Mouse (Mus musculus): ENCODE results near the gene Mrpl45. TPM values are rescaled to one million over a fixed set of nuclear protein-coding genes. Genes with fewer than 3 reads are reported as not detected.

The Mrpl45 gene
- polyA plus RNA-seq, 1 experiment = 103 TPM

DNA sequence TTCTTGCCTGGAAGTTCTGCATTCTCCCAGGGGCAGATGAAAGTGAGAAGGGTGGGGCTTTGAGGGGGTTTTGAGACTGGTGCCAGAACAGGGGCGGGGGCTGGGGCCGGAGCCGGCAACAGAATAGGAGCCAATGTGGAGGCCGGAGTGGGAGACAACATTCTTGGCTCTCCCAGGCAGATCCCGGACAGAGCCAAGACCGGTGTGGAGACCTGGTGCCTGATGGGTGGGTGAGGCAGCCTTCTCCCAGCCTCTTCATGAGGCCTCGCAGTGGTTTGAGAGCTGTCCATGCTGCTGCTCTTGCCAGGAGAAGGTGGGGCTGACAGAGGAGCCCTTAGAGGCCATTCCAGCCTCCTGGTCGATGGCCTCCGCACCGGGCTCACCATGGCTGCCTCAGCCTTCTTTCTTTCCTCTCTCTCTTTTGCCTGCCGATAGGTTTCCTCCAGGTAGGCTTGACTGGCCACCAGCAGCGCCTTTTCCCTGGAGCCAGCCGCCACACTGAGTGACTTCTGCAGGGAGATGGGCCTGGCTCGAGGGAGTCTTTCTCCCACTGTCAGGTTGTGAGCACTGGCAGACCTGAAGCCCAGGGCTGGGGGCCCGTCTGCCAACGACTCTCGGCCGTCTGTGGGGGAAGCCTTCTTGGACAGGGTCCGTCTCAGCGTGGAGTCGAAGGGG, 22.9 kb downstream of the Mrpl45 start:
- H3K4me3 ChIP-seq (ENCODE audit: low read depth, low read length) = peak overlapping the region; percentile 21; the same call in 1 of the 2 replicates
- H3K36me3 ChIP-seq (ENCODE audit: control insufficient read depth, insufficient read depth, low read length, poor library complexity, severe bottlenecking) = no peaks in the 10 kb centered on the region
- peaks cover 14% of the 10 kb centered on the region for H3K4me1 ChIP-seq (ENCODE audit: control insufficient read depth, insufficient read depth, low read length)
- H3K27me3 ChIP-seq (ENCODE audit: control insufficient read depth, insufficient read depth, low read length, poor library complexity, severe bottlenecking) = no peaks in the 10 kb centered on the region
- H3K27ac ChIP-seq (ENCODE audit: insufficient read depth, low read length) = no peak overlapping the region
- H3K9ac ChIP-seq (ENCODE audit: low read depth, poor library complexity, severe bottlenecking) = peak overlapping the region; percentile 44
- TF ChIP-seq POLR2A (IDR thresholded peaks at IDR 0.05; ENCODE audit: insufficient read depth, low read length) = no peak
- no peak for TF ChIP-seq EP300 (IDR thresholded peaks at IDR 0.05; ENCODE audit: insufficient read depth, low read depth, low read length)
- TF ChIP-seq CTCF (IDR thresholded peaks at IDR 0.05; ENCODE audit: low read depth, low read length) = no peak
- H3K9me3 ChIP-seq (replicated peaks; ENCODE audit: control insufficient read depth, insufficient read depth, low read length, poor library complexity, severe bottlenecking) = no peaks in the 10 kb centered on the region

DNA sequence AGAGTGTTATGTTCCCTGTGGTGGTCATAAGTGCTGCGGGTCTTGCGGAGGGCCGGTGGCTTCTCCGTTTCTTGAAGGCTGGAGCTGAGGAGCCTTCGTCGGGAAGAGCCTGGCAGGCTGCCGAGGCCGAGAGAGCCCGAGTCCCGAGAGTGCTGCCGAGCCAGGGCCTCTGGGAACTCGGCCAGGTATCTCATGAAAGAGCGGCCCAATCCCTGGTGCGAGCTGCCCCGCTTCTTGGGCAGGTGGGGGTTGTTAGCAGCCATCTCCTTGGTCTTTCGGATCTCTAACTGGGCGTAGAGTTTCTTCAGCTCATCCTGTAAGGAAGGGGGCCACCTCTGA, 23.4 kb downstream of the Mrpl45 start:
- no peaks in the 10 kb centered on the region for H3K9me3 ChIP-seq (replicated peaks; ENCODE audit: control insufficient read depth, insufficient read depth, low read length, poor library complexity, severe bottlenecking)
- H3K27ac ChIP-seq (ENCODE audit: insufficient read depth, low read length) = no peak overlapping the region
- H3K9ac ChIP-seq (ENCODE audit: low read depth, poor library complexity, severe bottlenecking) = peak overlapping the region; percentile 44
- no peaks in the 10 kb centered on the region for H3K27me3 ChIP-seq (ENCODE audit: control insufficient read depth, insufficient read depth, low read length, poor library complexity, severe bottlenecking)
- no peak for TF ChIP-seq POLR2A (IDR thresholded peaks at IDR 0.05; ENCODE audit: insufficient read depth, low read length)
- no peak for TF ChIP-seq EP300 (IDR thresholded peaks at IDR 0.05; ENCODE audit: insufficient read depth, low read depth, low read length)
- TF ChIP-seq CTCF (IDR thresholded peaks at IDR 0.05; ENCODE audit: low read depth, low read length) = no peak
- H3K4me1 ChIP-seq (ENCODE audit: control insufficient read depth, insufficient read depth, low read length) = peaks cover 14% of the 10 kb centered on the region
- H3K4me3 ChIP-seq (ENCODE audit: low read depth, low read length) = peak overlapping the region; percentile 21; the same call in 1 of the 2 replicates
- H3K36me3 ChIP-seq (ENCODE audit: control insufficient read depth, insufficient read depth, low read length, poor library complexity, severe bottlenecking) = no peaks in the 10 kb centered on the region

DNA sequence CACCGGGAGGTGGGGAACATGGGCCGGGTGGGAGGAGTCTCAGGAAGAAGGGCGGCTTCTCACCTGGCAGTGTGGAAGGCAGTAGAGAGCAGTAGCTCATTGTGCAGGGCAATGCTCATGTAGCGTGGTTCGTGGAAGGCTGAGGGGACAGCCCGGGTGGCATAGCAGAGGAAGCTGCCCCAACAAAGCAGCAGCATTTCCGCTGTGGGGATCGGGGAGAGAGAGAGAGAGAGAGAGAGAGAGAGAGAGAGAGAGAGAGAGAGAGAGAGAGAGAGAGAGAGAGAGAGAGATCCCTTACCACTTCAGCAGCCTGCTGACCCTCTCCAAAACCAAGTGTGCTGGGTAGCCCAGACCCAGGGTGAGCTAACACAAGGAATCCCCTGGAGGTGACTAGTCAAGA, 27.7 kb downstream of the Mrpl45 start:
- H3K27ac ChIP-seq (ENCODE audit: insufficient read depth, low read length) = no peak overlapping the region
- H3K9me3 ChIP-seq (replicated peaks; ENCODE audit: control insufficient read depth, insufficient read depth, low read length, poor library complexity, severe bottlenecking) = no peaks in the 10 kb centered on the region
- no peaks in the 10 kb centered on the region for H3K27me3 ChIP-seq (ENCODE audit: control insufficient read depth, insufficient read depth, low read length, poor library complexity, severe bottlenecking)
- H3K9ac ChIP-seq (ENCODE audit: low read depth, poor library complexity, severe bottlenecking) = peak overlapping the region; percentile 2; the same call in 1 of the 2 replicates
- no peaks in the 10 kb centered on the region for H3K36me3 ChIP-seq (ENCODE audit: control insufficient read depth, insufficient read depth, low read length, poor library complexity, severe bottlenecking)
- TF ChIP-seq EP300 (IDR thresholded peaks at IDR 0.05; ENCODE audit: insufficient read depth, low read depth, low read length) (no peak), POLR2A (IDR thresholded peaks at IDR 0.05; ENCODE audit: insufficient read depth, low read length) (no peak), CTCF (IDR thresholded peaks at IDR 0.05; ENCODE audit: low read depth, low read length) (no peak)
- H3K4me3 ChIP-seq (ENCODE audit: low read depth, low read length) = peak overlapping the region; percentile 3; the same call in 1 of the 2 replicates
- no peaks in the 10 kb centered on the region for H3K4me1 ChIP-seq (ENCODE audit: control insufficient read depth, insufficient read depth, low read length)

DNA sequence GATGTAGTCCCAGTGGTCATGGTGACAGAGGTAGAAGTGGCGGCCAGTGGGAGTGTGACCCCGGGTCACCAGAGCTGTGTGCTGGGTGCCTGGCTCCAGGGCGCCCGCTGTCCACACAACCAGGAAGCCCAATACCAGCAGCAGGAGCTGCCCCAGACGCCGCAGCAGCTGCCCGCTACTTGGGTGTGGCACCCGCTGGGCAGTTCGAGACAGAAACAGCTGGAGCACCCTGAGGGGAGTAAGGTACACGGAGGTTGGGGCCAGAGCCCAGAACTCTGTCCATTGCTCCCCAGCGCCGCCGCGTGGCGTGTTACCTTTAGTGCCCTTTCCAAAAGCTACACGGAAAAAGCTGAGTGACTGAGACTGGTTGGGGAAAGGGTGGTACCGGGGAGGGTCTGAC, 28.1 kb downstream of the Mrpl45 start:
- no peaks in the 10 kb centered on the region for H3K27me3 ChIP-seq (ENCODE audit: control insufficient read depth, insufficient read depth, low read length, poor library complexity, severe bottlenecking)
- H3K9me3 ChIP-seq (replicated peaks; ENCODE audit: control insufficient read depth, insufficient read depth, low read length, poor library complexity, severe bottlenecking) = no peaks in the 10 kb centered on the region
- H3K36me3 ChIP-seq (ENCODE audit: control insufficient read depth, insufficient read depth, low read length, poor library complexity, severe bottlenecking) = no peaks in the 10 kb centered on the region
- no peak overlapping the region for H3K27ac ChIP-seq (ENCODE audit: insufficient read depth, low read length)
- peak overlapping the region; percentile 5; the same call in 1 of the 2 replicates for H3K4me3 ChIP-seq (ENCODE audit: low read depth, low read length)
- H3K9ac ChIP-seq (ENCODE audit: low read depth, poor library complexity, severe bottlenecking) = peak overlapping the region; percentile 2; the same call in 1 of the 2 replicates
- TF ChIP-seq CTCF (IDR thresholded peaks at IDR 0.05; ENCODE audit: low read depth, low read length) (peak; percentile 66), POLR2A (IDR thresholded peaks at IDR 0.05; ENCODE audit: insufficient read depth, low read length) (no peak)
- H3K4me1 ChIP-seq (ENCODE audit: control insufficient read depth, insufficient read depth, low read length) = no peaks in the 10 kb centered on the region

DNA sequence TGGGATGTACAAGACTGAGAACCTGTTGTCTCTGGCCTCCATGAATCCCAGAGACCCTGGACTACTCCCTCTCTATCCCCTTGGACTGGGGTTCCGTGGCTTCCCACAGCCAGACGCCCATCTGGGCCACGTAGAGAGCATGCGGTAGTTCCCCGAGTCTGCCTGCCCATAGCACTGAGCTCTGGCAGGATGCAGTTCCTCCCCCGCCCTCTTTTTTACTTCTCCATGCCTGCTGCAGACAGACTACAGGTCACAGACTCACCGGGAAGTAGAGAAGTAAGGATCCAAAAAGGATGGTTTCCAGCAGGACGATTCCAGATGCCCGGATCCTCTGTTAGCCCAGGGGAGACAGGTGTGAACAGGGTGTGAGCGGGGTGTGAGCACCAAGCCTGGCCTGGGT, 29.9 kb downstream of the Mrpl45 start:
- no peak overlapping the region for H3K9ac ChIP-seq (ENCODE audit: low read depth, poor library complexity, severe bottlenecking)
- no peaks in the 10 kb centered on the region for H3K27me3 ChIP-seq (ENCODE audit: control insufficient read depth, insufficient read depth, low read length, poor library complexity, severe bottlenecking)
- H3K4me1 ChIP-seq (ENCODE audit: control insufficient read depth, insufficient read depth, low read length) = no peaks in the 10 kb centered on the region
- no peak overlapping the region for H3K27ac ChIP-seq (ENCODE audit: insufficient read depth, low read length)
- no peak for TF ChIP-seq CTCF (IDR thresholded peaks at IDR 0.05; ENCODE audit: low read depth, low read length)
- no peak overlapping the region for H3K4me3 ChIP-seq (ENCODE audit: low read depth, low read length)
- no peaks in the 10 kb centered on the region for H3K36me3 ChIP-seq (ENCODE audit: control insufficient read depth, insufficient read depth, low read length, poor library complexity, severe bottlenecking)
- no peaks in the 10 kb centered on the region for H3K9me3 ChIP-seq (replicated peaks; ENCODE audit: control insufficient read depth, insufficient read depth, low read length, poor library complexity, severe bottlenecking)

DNA sequence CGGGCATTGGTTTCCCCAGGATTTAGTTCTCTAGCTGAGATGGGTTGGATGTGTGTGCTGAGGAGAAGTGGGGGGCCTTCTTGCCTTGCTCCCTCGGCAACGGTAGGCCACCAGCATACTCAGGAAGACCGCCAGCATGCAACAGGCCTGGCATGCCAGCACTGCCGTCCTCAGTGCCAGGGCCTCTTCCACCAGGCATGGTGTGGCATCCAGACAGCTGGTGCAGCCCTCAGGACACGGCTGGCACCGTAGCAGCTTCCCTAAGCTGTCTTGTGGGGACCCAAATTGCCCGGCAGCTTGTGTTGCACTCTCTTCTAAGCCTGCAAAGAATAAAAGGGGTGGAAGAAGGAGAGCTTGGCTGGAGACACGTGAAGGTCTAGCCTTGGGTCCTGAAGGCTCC, 30.9 kb downstream of the Mrpl45 start:
- Histone ChIP-seq H3K36me3 (ENCODE audit: control insufficient read depth, insufficient read depth, low read length, poor library complexity, severe bottlenecking) (no peaks in the 10 kb centered on the region), H3K27ac (ENCODE audit: insufficient read depth, low read length) (no peak overlapping the region), H3K9me3 (replicated peaks; ENCODE audit: control insufficient read depth, insufficient read depth, low read length, poor library complexity, severe bottlenecking) (no peaks in the 10 kb centered on the region), H3K9ac (ENCODE audit: low read depth, poor library complexity, severe bottlenecking) (no peak overlapping the region), H3K4me1 (ENCODE audit: control insufficient read depth, insufficient read depth, low read length) (no peaks in the 10 kb centered on the region), H3K27me3 (ENCODE audit: control insufficient read depth, insufficient read depth, low read length, poor library complexity, severe bottlenecking) (no peaks in the 10 kb centered on the region), H3K4me3 (ENCODE audit: low read depth, low read length) (no peak overlapping the region)
- no peak for TF ChIP-seq EP300 (IDR thresholded peaks at IDR 0.05; ENCODE audit: insufficient read depth, low read depth, low read length)
- TF ChIP-seq POLR2A (IDR thresholded peaks at IDR 0.05; ENCODE audit: insufficient read depth, low read length) = no peak
- TF ChIP-seq CTCF (IDR thresholded peaks at IDR 0.05; ENCODE audit: low read depth, low read length) = no peak
